Mouse (Mus musculus) right cerebral cortex, postnatal 10 days (tissue): Measurements from ENCODE around the gene Thyn1.

Source experiments
- DNase-seq, 2 experiments: peaks; one replicate each; pipeline ENCODE4 v3.0.0; 2021; ENCODE audit warnings: low spot score in 2 of 2

The Thyn1 gene

GRCm38 (mm10) chr9:26999461-27000395 lies at the start of gene Thyn1, which contains the start of gene Acad8:
TSS of gene Thyn1 (plus strand) at chr9:26999710.
TSS of gene Acad8 (minus strand) at chr9:26999566.
- peak; percentile 98 to 99 for DNase-seq

GRCm38 (mm10) chr9:26977754-26978153 lies 21.8 kb upstream of the Thyn1 start:
- DNase-seq = no peak

- no peak for DNase-seq
Measured at GRCm38 (mm10) chr9:26978776-26979175, 20.7 kb upstream of the Thyn1 start.

- DNase-seq = no peak
Measured at GRCm38 (mm10) chr9:26985090-26985613, 14.4 kb upstream of the Thyn1 start.

GRCm38 (mm10) chr9:26985668-26986277 lies 13.7 kb upstream of the Thyn1 start:
- no peak for DNase-seq

GRCm38 (mm10) chr9:26990181-26990580 lies 9.3 kb upstream of the Thyn1 start:
- no peak for DNase-seq

GRCm38 (mm10) chr9:26993118-26993517 lies 6.4 kb upstream of the Thyn1 start:
- no peak for DNase-seq

GRCm38 (mm10) chr9:26993900-26994299 lies 5.6 kb upstream of the Thyn1 start:
- peak in 1 of 2 experiments; percentile 16 for DNase-seq

- no peak for DNase-seq
Measured at GRCm38 (mm10) chr9:26997062-26997461, 2.4 kb upstream of the Thyn1 start.

- DNase-seq = no peak
Measured at GRCm38 (mm10) chr9:26997501-26997900, 2.0 kb upstream of the Thyn1 start.

GRCm38 (mm10) chr9:26998669-26999460 lies 645 bp upstream of the Thyn1 start:
- peak in 1 of 2 experiments; percentile 43 for DNase-seq

- no peak for DNase-seq
Measured at GRCm38 (mm10) chr9:27005231-27005630, 5.7 kb downstream of the Thyn1 start.

- DNase-seq = peak in 1 of 2 experiments; percentile 60
Measured at GRCm38 (mm10) chr9:27005933-27006332, 6.4 kb downstream of the Thyn1 start.

GRCm38 (mm10) chr9:27006866-27007265 lies 7.4 kb downstream of the Thyn1 start:
- DNase-seq = no peak

- DNase-seq = no peak
Measured at GRCm38 (mm10) chr9:27009231-27009630, 9.7 kb downstream of the Thyn1 start.

- DNase-seq = no peak
Measured at GRCm38 (mm10) chr9:27011572-27011971, 12.1 kb downstream of the Thyn1 start.

GRCm38 (mm10) chr9:27018961-27019360 lies 19.5 kb downstream of the Thyn1 start:
- DNase-seq = no peak

- DNase-seq = no peak
Measured at GRCm38 (mm10) chr9:27023681-27024080, 24.2 kb downstream of the Thyn1 start.

- no peak for DNase-seq
Measured at GRCm38 (mm10) chr9:27026708-27027107, 27.2 kb downstream of the Thyn1 start.

GRCm38 (mm10) chr9:27029022-27029827 lies 29.7 kb downstream of the Thyn1 start:
- DNase-seq = peak; percentile 67 to 79
